Mouse (Mus musculus) midbrain, embryonic 13.5 days (tissue): ENCODE results near the gene Trim37. TPM values are rescaled to one million over a fixed set of nuclear protein-coding genes. Genes with fewer than 3 reads are reported as not detected.

ENCODE experiments used
- ATAC-seq: fragments of 200-750 bp; cut with Nextera tagmentation; 2 replicates; pipeline ENCODE4 v1.8.0; 2017; ENCODE audit warnings: mild to moderate bottlenecking, moderate TSS enrichment, moderate library complexity
- H3K27ac ChIP-seq: fragments of 300-500 bp; sonication (generic); 2 replicates; pipeline ENCODE4 v1.5.1; 2015; ENCODE audit warnings: inconsistent platforms, mild to moderate bottlenecking, moderate library complexity
- H3K27me3 ChIP-seq: fragments of 300-500 bp; sonication (generic); 2 replicates; pipeline ENCODE4 v1.6.1; 2015; ENCODE audit warnings: mild to moderate bottlenecking, inconsistent platforms
- H3K36me3 ChIP-seq: fragments of 300-500 bp; sonication (generic); 2 replicates; pipeline ENCODE4 v1.6.1; 2015; ENCODE audit warnings: mild to moderate bottlenecking, inconsistent platforms
- H3K4me1 ChIP-seq: fragments of 300-500 bp; sonication (generic); replicated peaks from 2 replicates; pipeline ENCODE4 v1.6.1; 2015; ENCODE audit warnings: inconsistent platforms
- H3K4me2 ChIP-seq: fragments of 300-500 bp; sonication (generic); replicated peaks from 2 replicates; pipeline ENCODE4 v1.6.1; 2015; ENCODE audit warnings: moderate library complexity, mild to moderate bottlenecking, inconsistent platforms
- H3K4me3 ChIP-seq: fragments of 300-500 bp; sonication (generic); replicated peaks from 2 replicates; pipeline ENCODE4 v1.5.1; 2015; ENCODE audit warnings: mild to moderate bottlenecking, inconsistent platforms
- H3K9ac ChIP-seq: fragments of 300-500 bp; sonication (generic); replicated peaks from 2 replicates; pipeline ENCODE4 v1.6.1; 2015; ENCODE audit warnings: mild to moderate bottlenecking, inconsistent platforms
- H3K9me3 ChIP-seq: fragments of 300-500 bp; sonication (generic); 2 replicates; pipeline ENCODE4 v1.6.1; 2016; ENCODE audit warnings: mild to moderate bottlenecking, inconsistent platforms
- WGBS: fragments of 180-500 bp; shearing (Covaris S2); methylation state at CpG from one replicate; pipeline ENCODE4 v1.1.7; 2015; 5-methylcytosine and 5-hydroxymethylcytosine counted together
- polyA plus RNA-seq: library from polyadenylated mRNA; unstranded; fragments of >200 nt; fragmentation: Nextera tagmentation; extraction: Ambion mirVana; gene quantifications from 2 replicates; pipeline ENCODE4 v1.2.1, GENCODE M21; 2015

The Trim37 gene
- polyA plus RNA-seq: 87.6 and 87.8 TPM in 2 replicates

GRCm38 (mm10) chr11:87126824-87127816 lies at the start of gene Trim37:
Trim37 (plus strand) TSS chr11:87127077.
- H3K9me3 ChIP-seq: no peaks in the 10 kb centered on the region
- peak within 1 kb of the TSS; percentile 94 for H3K27ac ChIP-seq
- WGBS: under 1% methylated on average over 98 of the region's 105 CpGs
- ATAC-seq: peak; percentile 94
- H3K4me3 ChIP-seq: peak within 1 kb of the TSS; percentile 96
- H3K4me2 ChIP-seq: peak within 1 kb of the TSS; percentile 59
- H3K27me3 ChIP-seq: no peaks in the 10 kb centered on the region
- peaks cover 31% of the 10 kb centered on the region for H3K36me3 ChIP-seq
- H3K9ac ChIP-seq: peak within 1 kb of the TSS; percentile 90
- peaks cover 26% of the 10 kb centered on the region for H3K4me1 ChIP-seq

GRCm38 (mm10) chr11:87083712-87084111 lies 43.2 kb upstream of the Trim37 start:
- Histone ChIP-seq H3K36me3 (peaks cover 49% of the 10 kb centered on the region), H3K4me2 (no peak overlapping the region), H3K4me3 (no peak overlapping the region), H3K27ac (no peak overlapping the region), H3K27me3 (no peaks in the 10 kb centered on the region), H3K9me3 (no peaks in the 10 kb centered on the region), H3K4me1 (peaks cover 37% of the 10 kb centered on the region), H3K9ac (no peak overlapping the region)
- ATAC-seq: no peak
- 84% methylated on average over 1 of the region's 1 CpGs for WGBS

GRCm38 (mm10) chr11:87085461-87085860 lies 41.4 kb upstream of the Trim37 start:
- H3K4me1 ChIP-seq: peaks cover 37% of the 10 kb centered on the region
- no peaks in the 10 kb centered on the region for H3K27me3 ChIP-seq
- 92% methylated on average over 13 of the region's 13 CpGs for WGBS
- no peak overlapping the region for H3K27ac ChIP-seq
- no peak for ATAC-seq
- no peaks in the 10 kb centered on the region for H3K9me3 ChIP-seq
- H3K36me3 ChIP-seq: peaks cover 34% of the 10 kb centered on the region
- H3K4me2 ChIP-seq: peak overlapping the region; percentile 98
- H3K9ac ChIP-seq: peak overlapping the region; percentile 91
- H3K4me3 ChIP-seq: peak overlapping the region; percentile 96

- Histone ChIP-seq H3K4me2 (peak within 1 kb of the TSS; percentile 98), H3K9me3 (no peaks in the 10 kb centered on the region), H3K36me3 (peaks cover 33% of the 10 kb centered on the region), H3K27ac (peak within 1 kb of the TSS; percentile 74), H3K4me3 (peak within 1 kb of the TSS; percentile 96), H3K9ac (peak within 1 kb of the TSS; percentile 91), H3K27me3 (no peaks in the 10 kb centered on the region), H3K4me1 (peaks cover 37% of the 10 kb centered on the region)
- WGBS: under 1% methylated on average over 43 of the region's 43 CpGs
- ATAC-seq: peak; percentile 95
Observed at GRCm38 (mm10) chr11:87086290-87086984, 40.4 kb upstream of the Trim37 start, which contains the start of gene Smg8. Smg8 (minus strand) TSS chr11:87086774.

GRCm38 (mm10) chr11:87087142-87087541 lies 39.7 kb upstream of the Trim37 start:
- H3K9ac ChIP-seq: peak overlapping the region; percentile 91
- ATAC-seq: no peak
- H3K4me2 ChIP-seq: peak overlapping the region; percentile 98
- H3K36me3 ChIP-seq: peaks cover 34% of the 10 kb centered on the region
- H3K4me3 ChIP-seq: peak overlapping the region; percentile 96
- H3K27me3 ChIP-seq: no peaks in the 10 kb centered on the region
- H3K9me3 ChIP-seq: no peaks in the 10 kb centered on the region
- no peak overlapping the region for H3K27ac ChIP-seq
- whole genome bisulfite sequencing: 82% methylated on average over 2 of the region's 2 CpGs
- peaks cover 33% of the 10 kb centered on the region for H3K4me1 ChIP-seq

DNA sequence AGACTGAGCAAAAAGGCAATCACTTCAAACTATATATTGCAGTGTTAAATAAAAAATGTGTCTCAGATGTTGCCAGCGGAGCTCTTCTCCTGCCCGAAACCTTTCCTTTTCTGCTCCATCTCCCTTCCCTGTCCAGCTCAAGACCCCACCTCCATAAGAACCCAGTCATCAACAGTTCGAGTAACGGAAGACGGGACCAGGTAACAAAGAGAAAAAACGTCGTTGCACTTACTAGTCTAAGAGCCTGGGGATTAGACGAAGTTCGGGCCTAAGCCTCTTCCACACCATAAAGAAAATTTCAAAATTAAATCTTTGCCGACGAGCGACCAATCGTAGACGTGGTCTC lies 18.5 kb upstream of the Trim37 start, which contains the start of gene Prr11:
Gene Prr11 (minus strand): TSS at position 300 of the 346 bp plus-strand sequence.
- H3K36me3 ChIP-seq: peaks cover 24% of the 10 kb centered on the region
- peak within 1 kb of the TSS; percentile 74 for H3K4me2 ChIP-seq
- H3K27me3 ChIP-seq: no peaks in the 10 kb centered on the region
- H3K4me3 ChIP-seq: peak within 1 kb of the TSS; percentile 87
- peaks cover 36% of the 10 kb centered on the region for H3K4me1 ChIP-seq
- peak within 1 kb of the TSS; percentile 93 for H3K27ac ChIP-seq
- WGBS: under 1% methylated on average over 14 of the region's 14 CpGs
- peak within 1 kb of the TSS; percentile 95 for H3K9ac ChIP-seq
- no peaks in the 10 kb centered on the region for H3K9me3 ChIP-seq
- ATAC-seq: no peak

DNA sequence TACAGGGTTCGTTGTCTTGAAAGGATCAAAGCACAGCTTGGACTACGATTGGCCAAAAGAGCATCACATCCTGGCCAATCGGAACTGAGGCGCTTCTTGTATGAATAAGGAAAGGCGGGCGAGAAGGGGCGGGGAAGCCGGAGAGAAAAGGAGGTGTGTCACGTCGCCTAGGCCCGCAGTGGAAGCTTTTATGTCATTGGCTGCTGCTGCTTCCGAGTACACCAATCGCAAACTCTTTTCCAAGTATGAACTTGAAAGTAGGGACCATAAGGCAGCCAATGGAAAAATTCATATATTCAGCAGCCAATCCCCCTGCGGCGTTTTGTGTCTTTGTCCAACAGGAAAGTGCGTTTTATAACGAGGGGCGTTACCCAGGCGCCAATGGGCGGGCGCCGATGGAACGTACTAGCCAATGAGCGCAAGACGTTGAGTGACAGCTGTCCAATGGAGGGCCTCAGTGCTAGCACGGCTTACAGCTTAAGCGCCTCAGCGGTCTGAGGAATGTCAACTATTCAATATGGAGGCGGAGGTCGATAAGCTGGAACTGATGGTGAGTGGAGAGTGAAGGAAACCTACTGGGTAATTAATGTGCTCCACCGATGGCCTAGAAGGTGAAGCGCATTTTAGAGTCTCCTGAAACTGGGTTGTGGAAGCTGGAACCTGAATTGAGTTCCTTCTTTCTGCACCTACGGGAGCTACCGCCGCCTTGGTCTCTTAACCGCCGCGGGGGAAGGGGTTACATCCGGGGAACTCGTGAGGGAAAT lies 17.9 kb upstream of the Trim37 start, which contains the start of gene Ska2:
Gene Ska2 (plus strand): TSS at position 480 of the 764 bp plus-strand sequence.
- no peaks in the 10 kb centered on the region for H3K27me3 ChIP-seq
- no peaks in the 10 kb centered on the region for H3K9me3 ChIP-seq
- peak within 1 kb of the TSS; percentile 95 for H3K9ac ChIP-seq
- H3K4me1 ChIP-seq: peaks cover 40% of the 10 kb centered on the region
- under 1% methylated on average over 40 of the region's 40 CpGs for WGBS
- peaks cover 21% of the 10 kb centered on the region for H3K36me3 ChIP-seq
- H3K27ac ChIP-seq: peak within 1 kb of the TSS; percentile 93
- ATAC-seq: peak; percentile 100
- peak within 1 kb of the TSS; percentile 74 for H3K4me2 ChIP-seq
- peak within 1 kb of the TSS; percentile 87 for H3K4me3 ChIP-seq

GRCm38 (mm10) chr11:87109519-87110171 lies 17.2 kb upstream of the Trim37 start:
- H3K27me3 ChIP-seq: no peaks in the 10 kb centered on the region
- ATAC-seq: no peak
- peaks cover 15% of the 10 kb centered on the region for H3K36me3 ChIP-seq
- peak overlapping the region; percentile 74 for H3K4me2 ChIP-seq
- WGBS: 0% methylated on average over 41 of the region's 42 CpGs
- H3K27ac ChIP-seq: peak overlapping the region; percentile 93
- peak overlapping the region; percentile 95 for H3K9ac ChIP-seq
- no peaks in the 10 kb centered on the region for H3K9me3 ChIP-seq
- H3K4me1 ChIP-seq: peaks cover 43% of the 10 kb centered on the region
- peak overlapping the region; percentile 87 for H3K4me3 ChIP-seq

DNA sequence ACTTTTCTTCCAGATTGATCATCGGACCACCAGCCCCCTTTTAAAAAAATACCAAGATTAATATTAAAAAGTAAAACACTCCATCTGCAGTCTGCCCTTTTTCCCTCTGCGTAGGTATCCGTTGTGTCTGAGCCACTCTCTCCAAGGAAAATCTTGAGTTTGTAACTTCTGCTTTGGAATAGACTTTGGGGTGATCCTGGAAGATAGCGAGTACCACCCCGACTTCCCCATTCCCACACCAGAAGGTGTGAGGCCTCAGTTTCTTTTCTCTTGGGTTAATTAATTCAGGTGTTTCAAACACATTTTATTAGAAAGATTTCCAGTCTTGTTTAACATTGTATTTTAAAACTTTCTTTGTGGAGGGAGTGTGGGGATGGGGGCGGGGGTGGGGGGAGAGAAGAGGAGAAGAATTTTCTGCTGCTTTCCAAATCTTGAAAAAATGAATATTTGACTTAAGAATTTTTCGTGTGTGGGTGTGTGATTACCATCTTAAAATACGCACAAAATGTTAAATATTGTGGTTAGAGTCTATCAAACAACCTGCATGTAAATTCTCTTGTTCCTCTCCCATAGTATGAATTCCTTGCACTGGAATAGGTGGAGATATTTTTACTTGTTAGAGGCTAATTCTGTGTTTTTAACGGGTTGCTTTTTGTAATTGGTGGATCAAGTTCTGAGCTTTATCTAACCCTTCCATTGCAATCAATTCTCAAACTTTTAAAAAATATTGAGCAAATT lies 16.5 kb upstream of the Trim37 start:
- Histone ChIP-seq H3K4me2 (peak overlapping the region; percentile 74), H3K4me3 (peak overlapping the region; percentile 87), H3K9me3 (no peaks in the 10 kb centered on the region), H3K36me3 (peaks cover 15% of the 10 kb centered on the region), H3K27ac (peak overlapping the region; percentile 93), H3K9ac (peak overlapping the region; percentile 95), H3K27me3 (no peaks in the 10 kb centered on the region), H3K4me1 (peaks cover 43% of the 10 kb centered on the region)
- WGBS: 5% methylated on average over 9 of the region's 9 CpGs
- ATAC-seq: no peak

DNA sequence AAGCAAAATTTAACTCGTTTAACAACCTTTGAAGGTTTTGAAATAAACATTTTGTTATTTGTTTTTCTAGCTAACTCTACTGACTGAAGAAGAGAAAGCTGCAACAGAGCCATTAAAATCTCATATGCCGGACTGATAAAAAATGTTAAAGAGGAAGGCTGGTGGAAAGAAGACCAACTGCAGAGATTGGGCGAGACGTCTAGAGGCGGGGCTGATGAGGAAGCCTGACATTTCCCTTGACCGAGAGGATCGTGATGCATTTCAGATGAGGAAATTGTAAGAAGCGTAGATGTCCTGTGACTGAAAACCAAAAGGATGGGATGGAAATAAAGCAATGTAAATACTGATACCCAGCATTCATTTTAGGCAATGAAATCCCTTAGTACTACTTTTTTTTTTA lies 5.0 kb upstream of the Trim37 start:
- Histone ChIP-seq H3K9me3 (no peaks in the 10 kb centered on the region), H3K27ac (no peak overlapping the region), H3K9ac (no peak overlapping the region), H3K4me1 (peaks cover 8% of the 10 kb centered on the region), H3K4me2 (no peak overlapping the region), H3K36me3 (peaks cover 58% of the 10 kb centered on the region), H3K27me3 (no peaks in the 10 kb centered on the region), H3K4me3 (no peak overlapping the region)
- 75% methylated on average over 8 of the region's 8 CpGs for WGBS
- no peak for ATAC-seq
